12 mouse cellular contexts compared by ENCODE assay signal in the genomic region with DNA sequence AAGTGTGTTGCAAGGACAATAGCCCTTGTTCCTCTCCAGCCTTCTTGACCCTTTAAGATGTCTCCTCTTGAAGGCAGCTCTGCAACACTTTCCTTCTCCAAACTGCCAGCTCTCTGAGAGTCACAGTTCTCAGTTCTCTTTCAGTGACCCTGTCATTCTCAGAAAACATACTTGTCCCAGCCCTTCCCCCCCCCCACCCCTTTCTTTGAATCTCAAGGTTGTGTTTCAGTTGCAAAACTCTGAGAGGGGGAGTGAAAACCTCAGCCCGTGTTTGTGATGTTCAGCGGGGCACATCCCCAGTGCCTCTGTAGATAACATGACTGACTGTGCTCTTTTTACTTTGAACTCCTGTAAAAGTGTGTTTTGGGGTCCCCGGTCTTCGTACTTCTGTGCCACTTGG. TPM values are rescaled to one million over a fixed set of nuclear protein-coding genes. Genes with fewer than 3 reads are reported as not detected.
DNase-seq lines count a peak whose midpoint lies in the region; ATAC-seq and TF ChIP-seq lines count a peak whose summit lies in the region.
"Had no signal": no experiment of that assay in that cellular context is flagged by ENCODE, and none has a peak within 500 bp of the region (broad histone marks: within the 10 kb centered on the region; RNA-seq: fewer than 3 reads in every experiment).

No protein-coding gene starts in this region.

- WGBS in heart, embryonic 12.5 days = 57% methylated on average over 4 of the region's 4 CpGs
- 57% methylated on average over 4 of the region's 4 CpGs for WGBS in heart, embryonic 11.5 days (ENCODE audit: insufficient replicate concordance)
- WGBS in spleen, adult 2 months = 3% methylated on average over 4 of the region's 4 CpGs
- 14% methylated on average over 4 of the region's 4 CpGs for WGBS in liver, embryonic 15.5 days (ENCODE audit: insufficient replicate concordance)

- no peak for TF ChIP-seq POLR2A in spleen, adult 2 months (IDR thresholded peaks at IDR 0.05; ENCODE audit: low read depth, low read length)

- ATAC-seq in heart, embryonic 12.5 days (ENCODE audit: insufficient number of reproducible peaks, low FRiP score) = no peak
- ATAC-seq in heart, embryonic 11.5 days (replicated peaks; ENCODE audit: insufficient number of reproducible peaks, low FRiP score, low TSS enrichment) = no peak
- ATAC-seq in liver, embryonic 15.5 days (ENCODE audit: insufficient read depth) = no peak
- ATAC-seq in frontal cortex, adult (ENCODE audit: low TSS enrichment) = no peak

- peaks cover 11% of the 10 kb centered on the region for H3K4me1 ChIP-seq in heart, embryonic 12.5 days (replicated peaks)
- peaks cover 5% of the 10 kb centered on the region; the same call in 1 of the 2 replicates for H3K4me1 ChIP-seq in heart, embryonic 11.5 days (ENCODE audit: control insufficient read depth, insufficient read depth, low read length)
- H3K4me1 ChIP-seq in spleen, adult 2 months (ENCODE audit: control insufficient read depth, insufficient read depth, insufficient read length) = peaks cover 29% of the 10 kb centered on the region; the same call in 1 of the 2 replicates
- H3K4me1 ChIP-seq in liver, embryonic 15.5 days (replicated peaks) = peaks cover 8% of the 10 kb centered on the region; the same call in 1 of the 2 replicates

- H3K4me3 ChIP-seq in heart, embryonic 12.5 days = no peak overlapping the region
- H3K4me3 ChIP-seq in heart, embryonic 11.5 days (ENCODE audit: low read depth, low read length) = no peak overlapping the region
- H3K4me3 ChIP-seq in spleen, adult 2 months (ENCODE audit: extremely low read depth, insufficient read depth, insufficient read length) = peak overlapping the region; percentile 68
- H3K4me3 ChIP-seq in liver, embryonic 15.5 days (replicated peaks) = peak overlapping the region; percentile 44

- H3K27ac ChIP-seq in heart, embryonic 12.5 days (ENCODE audit: poor library complexity, severe bottlenecking) = no peak overlapping the region
- no peak overlapping the region for H3K27ac ChIP-seq in heart, embryonic 11.5 days (ENCODE audit: low read depth, low read length)
- H3K27ac ChIP-seq in spleen, adult 2 months (ENCODE audit: insufficient read depth, low read length) = peak overlapping the region; percentile 90
- 0 out of 2 replicates have a peak overlapping the region, but pooled peaks have one; percentile 33 for H3K27ac ChIP-seq in liver, embryonic 15.5 days (replicated peaks)

- no peak for TF ChIP-seq CTCF in spleen, adult 2 months (IDR thresholded peaks at IDR 0.05; ENCODE audit: extremely low read depth, insufficient read depth, insufficient read length, insufficient replicate concordance)

- DNase-seq in spleen, adult 2 months (ENCODE audit: low read depth in 1 of 2, low spot score in 2 of 2) = no peak
- no peak for DNase-seq in spleen, postnatal 14 days (ENCODE audit: low spot score in 2 of 2)
- DNase-seq in thymus, postnatal 36 days = peak; percentile 23 to 45
- no peak for DNase-seq in kidney, adult 18-20 months
- DNase-seq: adrenal gland, adult 2 months; gastrocnemius, postnatal 36 days; kidney, postnatal 10 days had no signal

- no peak overlapping the region for H3K9ac ChIP-seq in heart, embryonic 12.5 days
- no peak overlapping the region for H3K9ac ChIP-seq in heart, embryonic 11.5 days (ENCODE audit: low read depth, low read length)
- H3K9ac ChIP-seq in liver, embryonic 15.5 days = no peak overlapping the region

- peaks cover 81% of the 10 kb centered on the region for H3K27me3 ChIP-seq in heart, embryonic 12.5 days (replicated peaks)
- H3K27me3 ChIP-seq in heart, embryonic 11.5 days (ENCODE audit: control insufficient read depth, insufficient read depth, low read length) = peaks cover 34% of the 10 kb centered on the region
- no peaks in the 10 kb centered on the region for H3K27me3 ChIP-seq in spleen, adult 2 months (ENCODE audit: control insufficient read depth, insufficient read depth, low read length)
- peaks cover 42% of the 10 kb centered on the region for H3K27me3 ChIP-seq in liver, embryonic 15.5 days

- H3K36me3 ChIP-seq in heart, embryonic 12.5 days = no peaks in the 10 kb centered on the region
- H3K36me3 ChIP-seq in heart, embryonic 11.5 days (ENCODE audit: control insufficient read depth, insufficient read depth, low read length) = no peaks in the 10 kb centered on the region
- H3K36me3 ChIP-seq in spleen, adult 2 months (ENCODE audit: control insufficient read depth, insufficient read depth, low read length) = peaks cover 25% of the 10 kb centered on the region
- H3K36me3 ChIP-seq in liver, embryonic 15.5 days (replicated peaks) = no peaks in the 10 kb centered on the region

- H3K4me2 ChIP-seq in heart, embryonic 12.5 days = peak overlapping the region; percentile 66; the same call in 1 of the 2 replicates
- H3K4me2 ChIP-seq in heart, embryonic 11.5 days = no peak overlapping the region
- H3K4me2 ChIP-seq in liver, embryonic 15.5 days = peak overlapping the region; percentile 47; the same call in 1 of the 2 replicates

- no peaks in the 10 kb centered on the region for H3K9me3 ChIP-seq in heart, embryonic 12.5 days (replicated peaks)
- no peaks in the 10 kb centered on the region for H3K9me3 ChIP-seq in heart, embryonic 11.5 days (replicated peaks; ENCODE audit: control insufficient read depth, low read length)
- no peaks in the 10 kb centered on the region for H3K9me3 ChIP-seq in liver, embryonic 15.5 days (replicated peaks)

RNA-seq across cellular contexts. Expression of gene Il10ra, which starts 0.9 kb away (rescaled TPM):
- polyA plus RNA-seq in heart, embryonic 12.5 days (2016; fragmentation: Nextera tagmentation; extraction: Ambion mirVana) = 0.63 and 0.74 TPM in 2 replicates
- polyA plus RNA-seq in heart, embryonic 11.5 days (2014; fragmentation: Nextera tagmentation; extraction: Ambion mirVana) = 0.37 and 0.69 TPM in 2 replicates
- 60.6 and 65.1 TPM in 2 replicates for polyA plus RNA-seq in spleen, adult 2 months (2012; rRNA removed)
- 1.9 and 2.4 TPM in 2 replicates for polyA plus RNA-seq in liver, embryonic 15.5 days (2015; fragmentation: Nextera tagmentation; extraction: Ambion mirVana)

RNA-seq across cellular contexts. Expression of gene Tmprss13, which starts 50.8 kb away (rescaled TPM):
- polyA plus RNA-seq in heart, embryonic 12.5 days (2016; fragmentation: Nextera tagmentation; extraction: Ambion mirVana) = 0.09 TPM in 1 of 2 replicates, not detected in the other
- 0.15 and 0.31 TPM in 2 replicates for polyA plus RNA-seq in heart, embryonic 11.5 days (2014; fragmentation: Nextera tagmentation; extraction: Ambion mirVana)
- 0.20 and 0.25 TPM in 2 replicates for polyA plus RNA-seq in spleen, adult 2 months (2012; rRNA removed)
- polyA plus RNA-seq in liver, embryonic 15.5 days (2015; fragmentation: Nextera tagmentation; extraction: Ambion mirVana) = not detected in 2 replicates
- polyA plus RNA-seq: neural tube, embryonic 11.5 days had no signal

Comparison
In these comparisons a context has a peak if more than half of its experiments do, and no peak if none do; other contexts are left out.
1. H3K27ac ChIP-seq: peak in spleen, adult 2 months (single experiment) and liver, embryonic 15.5 days (single experiment); none in heart, embryonic 12.5 days (single experiment) and heart, embryonic 11.5 days (single experiment).
2. H3K4me3 ChIP-seq: peak in spleen, adult 2 months (single experiment) and liver, embryonic 15.5 days (single experiment); none in heart, embryonic 12.5 days (single experiment) and heart, embryonic 11.5 days (single experiment).
3. DNase-seq: peak in thymus, postnatal 36 days (2 of 2); none in spleen, adult 2 months (0 of 2), spleen, postnatal 14 days (0 of 2) and kidney, adult 18-20 months (single experiment).
4. RNA of gene Il10ra, which starts 0.9 kb away (polyA plus RNA-seq): 60.6 to 65.1 TPM in spleen, adult 2 months; 1.9 to 2.4 TPM in liver, embryonic 15.5 days, 0.63 to 0.74 TPM in heart, embryonic 12.5 days and 0.37 to 0.69 TPM in heart, embryonic 11.5 days; every median in the first group is over 10 times any median in the second.